Mouse (Mus musculus) CD8-positive naive resting alpha-beta T cell, adult 2 months (primary cell): ENCODE data around the gene Olfr183.
"Not testable (repeated sequence)": the region's sequence is repeated elsewhere in the genome, so short reads cannot be mapped to it uniquely, and the experiment has no call there.

Experiments used
- DNase-seq, 2 experiments: peaks; one replicate each; pipeline ENCODE4 v3.0.0; 2022; ENCODE audit warnings: low read depth in 2 of 2, low spot score in 2 of 2

Gene Olfr183

DNA sequence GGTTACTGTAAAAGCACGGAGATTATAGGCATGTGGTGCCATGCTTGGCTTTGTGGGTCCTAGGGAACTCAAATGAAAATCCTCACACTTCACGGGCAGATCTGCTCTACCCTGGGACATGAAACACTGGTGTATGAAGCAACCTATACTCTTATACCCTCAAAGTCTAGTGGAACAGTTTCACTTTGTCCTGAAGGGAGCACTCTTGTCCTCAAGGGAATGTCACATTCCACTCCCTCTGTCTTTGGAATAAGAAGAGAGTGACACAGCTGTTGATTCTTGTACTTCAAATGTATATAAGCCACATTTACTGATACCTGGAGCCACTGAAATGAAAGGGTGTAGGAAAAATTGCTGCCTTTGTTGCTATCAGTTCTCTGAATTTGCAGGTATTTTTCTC, at the start of gene Olfr183:
Gene Olfr183 (plus strand): TSS at position 301 of the 400 bp plus-strand sequence.
- no peak for DNase-seq

DNA sequence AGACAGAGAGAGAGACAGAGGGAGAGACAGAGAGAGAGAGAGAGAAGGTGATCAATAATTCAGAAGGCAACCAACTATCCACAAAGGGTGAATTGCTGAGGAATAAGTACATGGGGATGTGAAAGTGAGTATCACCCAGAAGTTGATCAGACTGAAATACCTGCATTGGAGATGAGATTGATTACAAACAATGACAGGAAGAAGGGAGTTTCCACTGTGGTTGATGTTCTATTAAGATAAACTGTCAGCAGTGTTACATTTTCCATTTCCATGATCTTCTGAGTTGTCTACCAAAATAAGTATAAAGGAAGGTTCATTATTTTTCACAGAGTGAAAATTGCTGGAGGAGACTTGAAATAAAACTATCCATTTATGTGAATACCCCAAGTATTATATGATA, 12.0 kb downstream of the Olfr183 start:
- no peak for DNase-seq

DNA sequence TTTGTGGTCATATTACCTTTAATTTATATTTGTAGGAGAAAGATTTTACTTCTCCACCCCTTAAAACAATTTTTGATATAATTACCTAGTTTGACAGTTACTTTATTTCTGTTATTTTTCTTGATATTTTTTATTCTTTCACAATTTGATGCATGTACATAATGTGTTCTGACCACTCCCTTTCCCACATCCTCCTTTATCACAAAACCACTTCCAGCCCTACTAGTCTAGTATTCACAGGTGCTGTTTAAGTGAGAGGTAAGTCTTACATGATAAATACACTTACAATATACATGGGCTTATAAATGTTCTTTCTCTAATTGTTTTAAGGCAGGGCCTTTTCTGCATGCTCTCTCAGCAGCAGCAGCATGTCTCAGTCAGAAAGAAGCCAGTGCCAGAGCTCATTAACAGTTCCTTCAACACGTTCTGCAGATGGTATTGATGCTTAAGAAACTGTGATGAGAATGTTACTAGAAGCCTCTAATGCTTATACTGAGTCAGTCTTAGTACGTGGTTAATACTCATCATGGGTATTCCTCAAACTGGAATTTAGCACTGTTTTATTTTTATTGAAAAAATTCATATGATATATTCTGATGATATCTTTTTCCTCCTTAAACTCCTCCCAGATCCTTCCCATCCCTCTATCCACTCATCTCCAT, 18.3 kb downstream of the Olfr183 start:
- DNase-seq: no peak

DNA sequence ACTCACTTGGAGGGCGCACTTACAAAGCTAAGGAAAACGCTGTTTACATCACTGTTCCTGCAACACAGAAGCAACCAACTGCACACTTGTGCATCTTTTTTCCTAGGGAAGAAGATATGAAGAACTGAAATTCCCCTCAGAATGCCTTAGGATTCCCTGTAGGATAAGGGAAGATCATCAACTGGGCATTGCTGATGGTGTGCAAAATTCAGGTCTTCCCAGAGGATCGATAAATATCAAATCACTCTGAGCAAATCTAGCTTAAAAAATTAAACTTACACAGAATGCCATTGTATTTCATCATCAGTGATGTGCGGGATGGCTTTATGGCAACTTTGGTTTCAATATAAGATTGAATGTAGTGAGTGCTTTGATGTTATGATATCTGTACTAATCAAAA, 35.0 kb downstream of the Olfr183 start, which contains the start of gene Olfr186:
Gene Olfr186 (minus strand): TSS at position 101 of the 400 bp plus-strand sequence.
- DNase-seq: no peak

DNA sequence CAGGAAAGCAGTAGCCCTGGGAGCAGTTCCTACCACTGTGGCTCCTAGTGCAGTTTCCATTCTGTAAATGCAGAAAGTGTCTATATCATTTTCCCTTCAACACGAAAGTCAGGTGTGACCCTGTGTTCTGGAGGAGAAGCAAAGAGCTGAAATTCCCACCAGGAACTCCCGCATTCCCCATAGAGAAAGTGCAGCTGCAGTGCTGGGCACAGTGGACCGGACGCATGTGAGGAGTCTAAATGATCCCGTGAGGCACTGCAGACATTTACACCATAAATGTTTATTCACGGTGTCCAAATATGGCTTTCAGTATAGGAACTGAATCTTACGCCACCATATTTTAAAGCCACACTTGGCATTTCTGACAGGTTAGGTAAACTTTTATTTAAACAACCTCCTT, 44.6 kb downstream of the Olfr183 start, which contains the start of gene Olfr187:
Gene Olfr187 (minus strand): TSS at position 58 of the 400 bp plus-strand sequence.
- DNase-seq: no peak

DNA sequence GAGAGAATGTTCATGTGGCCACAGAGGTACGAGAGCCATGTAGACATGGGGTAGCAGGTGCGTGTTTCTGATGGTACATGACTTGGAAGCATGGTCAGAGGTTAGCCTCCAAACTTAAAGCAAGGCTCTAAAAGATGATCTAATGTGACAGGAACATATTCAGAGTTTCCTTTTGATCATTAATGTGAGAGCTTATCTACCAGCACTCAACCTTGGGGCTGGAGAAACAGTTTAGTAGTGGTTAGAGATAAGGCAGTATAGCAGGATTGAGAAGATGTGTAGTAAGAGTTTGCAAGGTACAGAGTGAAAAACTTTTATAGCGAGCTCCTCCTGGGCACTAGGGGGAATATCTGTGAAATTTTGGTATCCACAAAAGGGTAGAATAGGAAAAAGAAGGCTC, 50.7 kb downstream of the Olfr183 start:
- DNase-seq: no peak

DNA sequence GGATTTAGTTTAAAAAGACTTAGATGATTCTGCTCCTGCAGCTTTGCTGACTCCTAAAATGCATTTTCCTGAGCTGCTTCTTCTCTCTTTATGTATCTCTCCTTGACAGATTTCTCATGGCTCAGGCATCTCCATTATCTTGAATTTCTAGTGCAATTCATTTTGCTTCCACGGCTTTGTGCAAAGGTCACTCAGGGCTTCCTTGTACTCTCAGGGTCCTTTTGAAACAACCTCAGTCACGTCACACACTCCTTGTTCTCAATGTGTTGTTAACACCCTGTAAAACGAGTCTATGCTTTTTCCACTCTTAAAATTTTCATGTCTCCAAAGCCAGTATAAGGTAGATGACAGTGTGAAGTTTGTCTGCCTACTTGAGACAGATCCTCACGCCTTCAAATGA, 52.4 kb downstream of the Olfr183 start:
- no peak for DNase-seq

DNA sequence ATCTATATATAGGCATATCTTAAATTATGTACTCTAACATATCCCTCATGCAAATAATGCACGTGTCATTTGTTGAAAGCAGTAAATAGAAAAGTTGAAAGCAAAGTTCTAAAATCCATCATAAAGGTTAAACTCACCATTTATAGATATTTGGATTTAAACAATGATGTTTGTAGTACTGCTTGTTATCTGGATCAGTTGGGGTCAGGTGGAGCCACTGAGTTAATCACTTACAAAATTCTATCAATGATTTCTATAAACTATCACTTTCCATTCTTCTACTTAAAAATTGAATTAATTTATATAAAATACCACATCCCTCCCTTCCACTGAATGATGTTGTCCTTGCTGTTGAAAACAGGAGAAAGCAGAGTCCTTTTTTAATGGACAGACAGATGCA, 53.7 kb downstream of the Olfr183 start:
- DNase-seq: no peak

DNA sequence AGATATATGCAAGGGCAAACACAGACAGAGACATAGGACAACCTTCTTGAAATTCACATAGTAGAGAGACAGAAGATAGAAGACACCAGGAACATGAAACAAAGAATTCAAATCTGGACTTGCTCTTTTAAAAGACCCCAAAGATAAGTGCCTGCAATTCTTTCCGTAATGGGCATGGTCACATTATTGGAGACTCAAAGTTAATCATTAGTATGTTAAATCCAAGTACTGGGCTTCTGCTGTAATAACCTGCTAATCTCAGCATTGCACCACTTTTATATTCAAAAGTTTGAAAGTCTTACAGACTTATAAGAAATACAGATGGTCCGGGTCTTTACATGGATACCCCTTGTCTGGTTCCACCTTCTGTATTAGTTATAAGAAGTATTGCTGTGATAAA, 54.1 kb downstream of the Olfr183 start:
- not testable (repeated sequence) for DNase-seq
